Mouse (Mus musculus) MEL (cell line): ENCODE results near the gene Flnb. TPM values are rescaled to one million over a fixed set of nuclear protein-coding genes. Genes with fewer than 3 reads are reported as not detected.

Source experiments
- DNase-seq: peaks from one replicate; pipeline ENCODE4 v3.0.0; 2011; ENCODE audit warnings: low read depth, low spot score
- H3K27ac ChIP-seq: 2 replicates; pipeline ENCODE4 v1.5.1; 2012; ENCODE audit warnings: low read depth, mild to moderate bottlenecking, control low read depth, low read length, moderate library complexity; ENCODE audit not compliant: control insufficient read depth
- H3K27me3 ChIP-seq, 2 experiments: fragments of 150-350 bp in 1 of 2; sonication (generic) in 1 of 2; 2 replicates each; pipeline ENCODE4 v1.6.1; 2012; ENCODE audit warnings: low read length in 2 of 2, mild to moderate bottlenecking in 2 of 2, improper control_type of control experiment in 1 of 2, moderate library complexity in 1 of 2; ENCODE audit not compliant: insufficient read depth in 2 of 2, control insufficient read depth in 1 of 2
- H3K36me3 ChIP-seq, 2 experiments: 2 replicates each; pipeline ENCODE4 v1.6.1; 2012 to 2014; ENCODE audit warnings: low read length in 2 of 2, improper control_type of control experiment in 1 of 2, inconsistent platforms in 1 of 2, mild to moderate bottlenecking in 1 of 2; ENCODE audit not compliant: insufficient read depth in 2 of 2, control insufficient read depth in 1 of 2
- H3K4me1 ChIP-seq, 2 experiments: fragments of 150-350 bp in 1 of 2; sonication (generic) in 1 of 2; 2 replicates each; pipeline ENCODE4 v1.6.1; 2012; ENCODE audit warnings: low read length in 2 of 2, improper control_type of control experiment in 1 of 2, mild to moderate bottlenecking in 1 of 2; ENCODE audit not compliant: insufficient read depth in 2 of 2, control insufficient read depth in 1 of 2
- H3K4me3 ChIP-seq, 2 experiments: fragments of 150-350 bp in 1 of 2; sonication (generic) in 1 of 2; 2 replicates each; pipeline ENCODE4 v1.5.1; 2012; ENCODE audit warnings: low read depth in 2 of 2, low read length in 2 of 2, mild to moderate bottlenecking in 2 of 2, moderate library complexity in 2 of 2, control low read depth in 1 of 2, improper control_type of control experiment in 1 of 2; ENCODE audit not compliant: control insufficient read depth in 1 of 2, insufficient read depth in 1 of 2
- H3K79me2 ChIP-seq: 2 replicates; pipeline ENCODE4 v1.6.1; 2012; ENCODE audit warnings: mild to moderate bottlenecking, low read length, moderate library complexity; ENCODE audit not compliant: control insufficient read depth, poor library complexity, insufficient read depth
- H3K9ac ChIP-seq: 2 replicates; pipeline ENCODE4 v1.6.1; 2012; ENCODE audit warnings: low read depth, mild to moderate bottlenecking, control low read depth, low read length, moderate library complexity; ENCODE audit not compliant: control insufficient read depth, poor library complexity, severe bottlenecking
- H3K9me3 ChIP-seq: fragments of 150-350 bp; sonication (generic); replicated peaks from 2 replicates; pipeline ENCODE4 v1.6.1; 2012; ENCODE audit warnings: mild to moderate bottlenecking, low read length, improper control_type of control experiment, moderate library complexity; ENCODE audit not compliant: insufficient read depth
- BHLHE40 ChIP-seq: IDR thresholded peaks from 2 replicates; pipeline ENCODE4 v1.6.1; 2012; ENCODE audit warnings: low read depth, mild to moderate bottlenecking, inconsistent platforms, low read length, improper control_type of control experiment, borderline replicate concordance
- CHD1 ChIP-seq: IDR thresholded peaks from 2 replicates; pipeline ENCODE4 v1.6.1; 2012; ENCODE audit warnings: low read depth, mild to moderate bottlenecking, inconsistent platforms, low read length, improper control_type of control experiment
- CHD2 ChIP-seq: IDR thresholded peaks from 2 replicates; pipeline ENCODE4 v1.6.1; 2011; ENCODE audit warnings: low read length, improper control_type of control experiment
- E2F4 ChIP-seq: IDR thresholded peaks from 2 replicates; pipeline ENCODE4 v1.6.1; 2011; ENCODE audit warnings: low read depth, low read length, improper control_type of control experiment, borderline replicate concordance
- ELF1 ChIP-seq: IDR thresholded peaks from 2 replicates; pipeline ENCODE4 v1.6.1; 2014; ENCODE audit warnings: low read depth, mild to moderate bottlenecking, inconsistent platforms, low read length, improper control_type of control experiment, moderate library complexity
- EP300 ChIP-seq, 2 experiments: IDR thresholded peaks; 2 replicates each; pipeline ENCODE4 v1.6.1; 2011; ENCODE audit warnings: improper control_type of control experiment in 2 of 2, low read length in 2 of 2, low read depth in 1 of 2, mild to moderate bottlenecking in 1 of 2
- ETS1 ChIP-seq: IDR thresholded peaks from 2 replicates; pipeline ENCODE4 v1.6.1; 2012; ENCODE audit warnings: low read depth, mild to moderate bottlenecking, inconsistent platforms, low read length, improper control_type of control experiment, moderate library complexity
- MAFK ChIP-seq: IDR thresholded peaks from 2 replicates; pipeline ENCODE4 v1.6.1; 2011; ENCODE audit warnings: low read depth, mild to moderate bottlenecking, low read length, improper control_type of control experiment, borderline replicate concordance
- MAZ ChIP-seq: IDR thresholded peaks from 2 replicates; pipeline ENCODE4 v1.6.1; 2012; ENCODE audit warnings: low read depth, mild to moderate bottlenecking, inconsistent platforms, low read length, improper control_type of control experiment
- MXI1 ChIP-seq: IDR thresholded peaks from 2 replicates; pipeline ENCODE4 v1.6.1; 2011; ENCODE audit warnings: mild to moderate bottlenecking, low read depth, low read length, improper control_type of control experiment
- POLR2AphosphoS2 ChIP-seq: IDR thresholded peaks from 2 replicates; pipeline ENCODE4 v1.6.1; 2011; ENCODE audit warnings: low read length, improper control_type of control experiment
- SMC3 ChIP-seq: IDR thresholded peaks from 2 replicates; pipeline ENCODE4 v1.6.1; 2011; ENCODE audit warnings: low read depth, low read length, improper control_type of control experiment
- TCF12 ChIP-seq: IDR thresholded peaks from 2 replicates; pipeline ENCODE4 v1.6.1; 2014; ENCODE audit warnings: low read depth, mild to moderate bottlenecking, inconsistent platforms, low read length, improper control_type of control experiment, moderate library complexity
- UBTF ChIP-seq: IDR thresholded peaks from 2 replicates; pipeline ENCODE4 v1.6.1; 2012; ENCODE audit warnings: low read depth, mild to moderate bottlenecking, inconsistent platforms, low read length, improper control_type of control experiment, moderate library complexity, borderline replicate concordance; ENCODE audit not compliant: insufficient read depth
- USF1 ChIP-seq: IDR thresholded peaks from 2 replicates; pipeline ENCODE4 v1.6.1; 2014; ENCODE audit warnings: low read depth, mild to moderate bottlenecking, inconsistent platforms, low read length, improper control_type of control experiment, moderate library complexity
- ZC3H11A ChIP-seq: IDR thresholded peaks from 2 replicates; pipeline ENCODE4 v1.6.1; 2012; ENCODE audit warnings: low read depth, mild to moderate bottlenecking, inconsistent platforms, low read length, improper control_type of control experiment
- ZMIZ1 ChIP-seq: IDR thresholded peaks from 2 replicates; pipeline ENCODE4 v1.6.1; 2012; ENCODE audit warnings: low read depth, mild to moderate bottlenecking, inconsistent platforms, low read length, improper control_type of control experiment, moderate library complexity
- ZNF384 ChIP-seq: IDR thresholded peaks from 2 replicates; pipeline ENCODE4 v1.6.1; 2012; ENCODE audit warnings: low read depth, mild to moderate bottlenecking, inconsistent platforms, low read length, improper control_type of control experiment
- polyA plus RNA-seq, 2 experiments: library from polyadenylated mRNA; stranded (reverse) in 1 of 2; unstranded in 1 of 2; fragments of >175 nt in 1 of 2; fragments of >200 nt in 1 of 2; gene quantifications; 2 replicates each; pipeline versions ENCODE4 v1.2.1 to v1.2.4; 2012; ENCODE audit warnings: low replicate concordance in 2 of 2, low read depth in 1 of 2; ENCODE audit not compliant: insufficient read length in 2 of 2, insufficient read depth in 1 of 2, missing spikeins in 1 of 2
- total RNA-seq: library from RNA; depleted of rRNA; stranded (reverse); fragments of 300-350 nt; gene quantifications from 2 replicates; pipeline ENCODE4 v1.2.3, GENCODE M21; 2012

Flnb gene
- total and polyA plus RNA-seq, 3 experiments, result 1.0 to 3.1 TPM; not detected in 1

DNA sequence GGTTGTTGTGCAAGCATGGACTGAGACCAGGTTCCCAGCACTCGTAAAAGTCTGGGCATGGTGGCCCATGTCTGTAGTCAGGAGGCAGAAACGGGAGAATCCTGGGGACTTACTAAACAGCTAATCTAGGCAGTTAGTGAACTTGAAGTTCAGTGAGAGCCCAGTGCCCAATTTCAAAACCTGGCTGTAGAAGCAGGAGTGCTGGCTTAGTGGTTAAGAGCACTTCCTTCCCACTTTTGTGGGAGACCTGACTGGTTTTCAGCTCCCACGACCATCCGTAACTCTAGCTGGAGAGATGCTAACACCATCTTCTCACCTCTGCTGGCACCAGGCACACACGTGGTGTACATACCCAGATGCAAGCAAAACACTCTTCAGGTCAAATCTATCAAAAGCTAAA lies 103.7 kb downstream of the Flnb start:
- Histone ChIP-seq H3K36me3 (no peaks in the 10 kb centered on the region), H3K27me3 (no peaks in the 10 kb centered on the region), H3K79me2 (no peaks in the 10 kb centered on the region), H3K9ac (no peak overlapping the region), H3K4me1 (no peaks in the 10 kb centered on the region), H3K4me3 (no peak overlapping the region), H3K27ac (no peak overlapping the region), H3K9me3 (no peaks in the 10 kb centered on the region)
- no peak for TF ChIP-seq POLR2AphosphoS2
- TF ChIP-seq SMC3, result no peak
- no peak for TF ChIP-seq CHD2
- TF ChIP-seq USF1, result no peak
- no peak for TF ChIP-seq ELF1
- TF ChIP-seq MAFK, result no peak
- no peak for DNase-seq

DNA sequence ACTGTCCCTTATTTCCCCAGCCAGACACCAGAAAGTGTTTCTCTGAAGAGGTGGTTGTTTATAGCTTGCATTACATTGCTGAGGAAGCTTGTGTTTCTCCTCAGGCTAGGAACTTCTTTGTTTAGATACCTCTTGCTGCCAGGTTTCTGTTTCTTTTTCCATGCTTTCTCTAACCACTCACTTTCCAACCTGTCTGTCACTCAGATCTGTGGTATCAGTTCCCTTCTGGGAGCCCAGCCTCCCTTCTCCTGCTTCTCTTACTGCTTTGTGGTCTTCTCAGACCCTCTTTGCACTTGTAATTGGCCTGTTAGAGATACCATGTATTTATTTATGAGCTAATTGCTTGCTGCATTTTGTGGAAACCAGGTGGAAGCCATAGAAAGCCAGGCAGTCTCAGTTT lies 105.9 kb downstream of the Flnb start:
- Histone ChIP-seq H3K9ac (no peak overlapping the region), H3K4me1 (peaks cover 3 to 4% of the 10 kb centered on the region in 2 experiments; a peak in 3 of 4 replicates), H3K79me2 (no peaks in the 10 kb centered on the region), H3K27ac (no peak overlapping the region), H3K4me3 (no peak overlapping the region), H3K36me3 (peaks cover 0 to under 1% of the 10 kb centered on the region in 2 experiments; a peak in 1 of 4 replicates), H3K9me3 (no peaks in the 10 kb centered on the region), H3K27me3 (no peaks in the 10 kb centered on the region)
- DNase-seq, result no peak
- TF ChIP-seq TCF12 (no peak), ZMIZ1 (no peak), ZC3H11A (no peak), BHLHE40 (no peak), SMC3 (no peak)

DNA sequence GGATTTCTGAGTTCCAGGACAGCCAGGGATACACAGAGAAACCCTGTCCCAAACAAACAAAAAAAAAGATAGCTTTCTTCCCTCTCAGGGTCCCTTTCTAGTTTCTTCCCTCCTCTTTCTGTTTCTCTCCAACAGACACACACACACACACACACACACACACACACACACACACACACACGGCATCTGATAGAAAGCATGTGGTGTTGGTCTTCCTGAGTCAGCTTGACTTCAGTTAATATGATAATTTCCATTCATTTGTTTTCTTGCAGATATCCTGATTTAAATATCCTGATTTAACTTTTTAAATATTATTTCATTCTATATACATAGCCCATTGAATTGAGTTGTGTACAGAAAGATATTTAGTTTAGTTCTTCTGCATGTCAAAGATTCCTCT lies 110.6 kb downstream of the Flnb start:
- Histone ChIP-seq H3K27me3 (no peaks in the 10 kb centered on the region), H3K9me3 (no peaks in the 10 kb centered on the region), H3K79me2 (no peaks in the 10 kb centered on the region), H3K4me1 (peaks cover 7 to 13% of the 10 kb centered on the region in 2 experiments; a peak in 3 of 4 replicates), H3K36me3 (peaks cover 0 to 2% of the 10 kb centered on the region in 2 experiments; a peak in 1 of 4 replicates), H3K9ac (no peak overlapping the region), H3K27ac (no peak overlapping the region), H3K4me3 (no peak overlapping the region)
- no peak for TF ChIP-seq CHD1
- TF ChIP-seq ZNF384, result no peak; the same call in 1 of the 2 replicates
- TF ChIP-seq E2F4, result no peak
- TF ChIP-seq MXI1, result peak; percentile 21; the same call in 1 of the 2 replicates
- peak in 1 of 2 experiments; percentile 40; a peak in 1 of 4 replicates for TF ChIP-seq EP300 (IDR thresholded peaks at IDR 0.05; ENCODE audit: low read depth in 1 of 2, low read length in 2 of 2)
- peak; percentile 52; the same call in 1 of the 2 replicates for TF ChIP-seq ETS1
- TF ChIP-seq MAZ, result no peak
- TF ChIP-seq UBTF, result no peak
- 0 out of 2 replicates have a peak, but pooled peaks have one; percentile 7 for TF ChIP-seq TCF12
- DNase-seq, result peak; percentile 14
